Mouse (Mus musculus) B cell, adult 67 days (primary cell): ENCODE measurements around the gene Rad51. TPM values are rescaled to one million over a fixed set of nuclear protein-coding genes. Genes with fewer than 3 reads are reported as not detected.

Experiments
- total RNA-seq, 2 experiments: library from RNA; stranded (reverse); gene quantifications; 4 replicates each; pipeline ENCODE4 v1.2.4; 2023

Gene Rad51
- 1 to 10 TPM; 2.6 to 3.2 TPM for total RNA-seq

DNA sequence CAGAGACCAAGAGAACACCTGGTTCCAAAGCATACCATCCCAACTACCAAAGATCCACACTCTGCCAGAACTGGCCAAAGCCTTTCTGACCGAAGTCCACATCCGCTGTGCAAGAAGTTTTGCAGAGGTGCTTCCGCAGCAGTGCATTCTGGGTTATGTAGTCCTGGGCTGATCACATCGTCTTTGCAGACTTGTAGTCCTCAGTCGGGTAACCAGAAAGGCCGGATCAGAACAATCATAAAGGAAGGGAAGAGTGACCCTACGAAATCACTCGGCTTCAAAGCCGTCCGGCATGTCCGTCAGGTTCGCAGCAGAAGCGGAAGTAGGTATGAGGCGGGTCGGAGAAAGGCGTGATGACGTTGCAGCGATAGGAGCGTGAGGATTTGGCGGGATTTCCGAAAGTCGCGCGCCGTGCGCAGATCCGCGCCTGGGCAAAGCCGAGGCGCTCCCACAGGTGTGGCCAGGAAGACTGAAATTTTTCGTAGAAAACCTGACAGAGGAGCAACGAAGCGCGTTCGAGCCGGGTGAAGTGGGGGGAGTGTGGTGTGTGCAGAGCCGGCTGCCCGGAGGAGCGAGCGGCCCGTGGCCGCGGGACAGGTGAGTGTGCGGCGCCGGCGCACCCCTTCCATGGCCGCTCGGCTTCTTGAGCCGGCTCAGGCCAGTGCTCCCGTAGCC lies at the start of gene Rad51:
Gene Rad51, plus strand, starts transcription at position 356 of the 675 bp plus-strand sequence.

DNA sequence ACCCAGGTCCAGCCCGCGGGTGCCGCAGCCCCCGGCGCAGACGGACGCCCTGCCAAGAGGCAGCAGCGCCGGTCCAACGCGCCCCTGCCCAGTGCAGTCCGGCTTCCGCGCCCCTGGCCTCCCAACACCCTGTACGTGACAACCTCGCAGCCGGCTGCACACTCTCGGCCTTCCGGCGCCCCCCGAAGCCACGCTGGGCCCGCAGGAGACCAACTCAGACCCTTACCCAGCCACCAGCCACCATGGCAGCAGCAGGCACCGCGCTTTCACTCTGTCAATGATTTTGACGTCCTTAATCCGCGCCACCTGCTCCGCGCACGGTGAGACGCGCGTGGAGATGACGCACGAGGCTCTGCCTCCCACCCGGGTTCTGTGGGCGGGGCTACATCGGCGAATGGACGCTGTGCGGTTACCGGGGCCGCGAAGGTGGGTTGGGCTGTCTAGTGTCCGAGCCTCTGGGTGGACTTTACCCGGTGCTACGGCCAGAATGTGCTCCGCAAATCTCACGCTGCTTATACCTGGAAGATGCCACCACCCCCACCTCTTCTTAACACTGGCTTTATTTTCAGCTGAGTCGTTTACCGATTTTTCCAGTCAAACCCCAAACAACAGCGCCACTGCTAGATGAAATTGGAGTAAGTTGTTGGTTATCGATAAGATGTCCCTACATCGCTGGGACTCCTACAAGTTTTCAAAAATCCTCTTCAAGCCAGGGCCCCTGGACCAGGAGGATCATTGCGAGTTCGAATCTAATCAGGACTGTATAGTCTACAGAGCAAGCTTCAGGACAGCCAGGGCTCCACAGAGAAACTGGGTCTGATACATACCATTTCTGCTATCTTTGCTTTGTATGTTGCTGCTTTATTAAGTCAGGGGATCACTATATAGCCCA lies 44.3 kb downstream of the Rad51 start, which contains the start of gene Rmdn3:
Gene Rmdn3, minus strand, starts transcription at position 354 of the 892 bp plus-strand sequence.

DNA sequence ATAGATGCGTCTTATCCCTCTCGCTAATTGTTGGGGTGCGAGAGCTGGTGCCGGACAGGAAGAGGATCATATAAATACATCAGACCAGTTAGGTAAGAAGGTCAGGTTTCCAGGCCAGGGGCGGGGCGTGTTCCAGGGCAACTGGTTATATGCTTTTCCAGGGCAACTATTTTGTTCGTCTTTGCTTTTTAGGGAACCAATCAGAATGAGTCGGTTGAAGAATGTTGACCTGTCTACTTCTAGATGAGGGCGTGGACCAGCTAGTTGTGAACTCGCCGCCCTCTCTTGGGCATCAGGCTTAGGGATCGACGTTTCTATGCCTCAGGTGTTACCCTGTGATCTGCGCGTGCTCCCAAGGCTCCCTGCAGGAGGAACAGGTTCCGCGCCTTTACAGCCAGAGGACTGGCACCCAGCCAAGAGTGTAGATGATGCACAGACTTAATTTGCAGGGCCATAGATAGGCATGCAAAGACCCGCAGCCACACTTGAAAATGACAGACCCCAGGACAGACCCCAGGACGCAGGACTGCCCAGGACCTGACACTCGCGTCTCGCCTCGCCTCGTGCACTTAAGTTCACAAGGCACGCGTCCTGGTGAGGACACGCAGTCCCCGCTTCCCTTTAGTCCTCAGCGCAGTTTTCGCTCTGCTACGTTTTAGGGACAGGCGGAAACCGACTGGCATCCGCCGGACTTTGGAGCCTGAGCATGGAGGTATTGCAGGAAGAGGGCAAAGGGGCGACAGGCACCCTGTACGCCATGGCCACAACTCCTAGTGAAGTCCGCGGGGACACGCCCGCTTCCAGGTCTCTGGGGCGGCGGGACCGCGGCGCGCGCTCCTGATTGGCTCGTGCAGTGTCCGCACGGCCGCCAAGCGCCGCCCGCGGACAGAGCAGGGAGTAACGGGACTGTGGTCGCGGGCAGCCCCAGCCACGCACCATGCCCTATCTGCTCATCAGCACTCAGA lies 54.6 kb downstream of the Rad51 start, which contains the start of gene Gchfr:
Gene Gchfr, plus strand, starts transcription at position 873 of the 965 bp plus-strand sequence.

DNA sequence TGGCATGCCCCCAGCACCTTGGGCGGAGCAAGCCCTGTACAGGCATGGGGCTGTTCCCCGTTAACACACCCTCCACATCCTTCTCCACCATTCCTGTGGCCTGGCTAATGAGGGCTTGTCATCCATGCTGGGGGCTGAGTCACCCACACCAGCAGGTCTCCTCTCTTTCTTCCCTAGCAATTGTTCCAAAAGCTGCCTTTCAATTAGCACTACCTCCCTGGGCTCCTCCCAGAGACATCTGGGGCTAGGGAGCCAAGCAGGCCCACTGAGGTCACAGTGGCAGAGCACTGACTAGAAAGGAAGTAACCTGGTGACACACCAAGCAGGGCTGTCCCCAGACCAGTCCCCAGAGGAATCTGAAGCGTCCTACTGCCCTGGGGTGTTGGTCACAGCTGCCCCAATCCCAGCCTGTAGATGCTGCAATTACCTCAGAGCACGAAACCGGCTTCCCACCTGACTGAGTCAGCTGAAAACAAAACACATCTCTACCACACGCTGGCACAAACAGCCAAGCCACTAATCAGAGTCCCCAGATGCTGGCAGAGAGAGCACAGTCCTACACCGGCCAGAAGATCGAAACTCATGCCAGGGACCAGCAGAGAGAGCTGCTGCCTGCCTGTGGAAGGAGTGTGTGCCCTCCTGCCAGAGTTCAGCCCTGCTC lies 61.5 kb downstream of the Rad51 start, which contains the start of gene Gm14137:
Gene Gm14137, plus strand, starts transcription at position 519 of the 661 bp plus-strand sequence.

Other genes starting within 250 kb of the Rad51 start
- 10 to 100 TPM; 58.6 to 62.4 TPM for gene Bahd1, start 212.4 kb upstream of the Rad51 start, total RNA-seq
- gene Chst14, start 186.3 kb upstream of the Rad51 start, total RNA-seq, result 1 to 10 TPM; 4.6 to 7.1 TPM
- 10 to 100 TPM; 12.0 to 12.5 TPM for gene Ccdc32, start 83.4 kb upstream of the Rad51 start, total RNA-seq
- 10 to 100 TPM; 14.2 to 17.3 TPM for gene Rpusd2, start 78.0 kb upstream of the Rad51 start, total RNA-seq
- gene Knl1, start 65.7 kb upstream of the Rad51 start, total RNA-seq, result 1 to 10 TPM; 3.2 to 3.4 TPM
- 10 to 100 TPM; 27.2 to 35.9 TPM for gene Rmdn3, start 44.2 kb downstream of the Rad51 start, total RNA-seq
- not detected for gene Gchfr, start 55.0 kb downstream of the Rad51 start, total RNA-seq
- gene Gm14137, start 61.7 kb downstream of the Rad51 start, total RNA-seq, result 1 to 10 TPM; 2.9 to 6.8 TPM
- 10 to 100 TPM; 36.2 to 47.6 TPM for gene Zfyve19, start 95.8 kb downstream of the Rad51 start, total RNA-seq
- 10 to 100 TPM; 15.0 to 20.1 TPM for gene Dnajc17, start 96.0 kb downstream of the Rad51 start, total RNA-seq
- gene Ppp1r14d, start 117.1 kb downstream of the Rad51 start, total RNA-seq, result not detected
- gene Spint1, start 124.6 kb downstream of the Rad51 start, total RNA-seq, result 1 to 10 TPM in 1 of 2 experiments, under 1 TPM in 1; 0.29 to 1.3 TPM
- gene Rhov, start 158.5 kb downstream of the Rad51 start, total RNA-seq, result under 1 TPM; 0.44 to 0.84 TPM
- 10 to 100 TPM; 78.7 to 86.0 TPM for gene Vps18, start 175.9 kb downstream of the Rad51 start, total RNA-seq
- under 1 TPM; 0.55 to 0.59 TPM for gene Dll4, start 213.0 kb downstream of the Rad51 start, total RNA-seq
- gene Chac1, start 238.4 kb downstream of the Rad51 start, total RNA-seq, result under 1 TPM in 1 of 2 experiments, not detected in 1; 0.56 TPM